Mouse (Mus musculus) monocyte, adult 2 months (primary cell): ENCODE measurements around the gene BC028528.
"Not testable (repeated sequence)": the region's sequence is repeated elsewhere in the genome, so short reads cannot be mapped to it uniquely, and the experiment has no call there.

ENCODE experiments used
- DNase-seq, 2 experiments: peaks; one replicate each; pipeline ENCODE4 v3.0.0; 2022; ENCODE audit warnings: low spot score in 2 of 2, low read depth in 1 of 2

The BC028528 gene

GRCm38 (mm10) chr3:95891211-95892065, at the start of gene BC028528:
Gene BC028528 (minus strand): TSS chr3:95892005.
- DNase-seq: peak in 1 of 2 experiments; percentile 43

GRCm38 (mm10) chr3:95938835-95939234, 47.0 kb upstream of the BC028528 start:
- no peak for DNase-seq

GRCm38 (mm10) chr3:95938217-95938616, 46.4 kb upstream of the BC028528 start:
- DNase-seq: no peak

DNA sequence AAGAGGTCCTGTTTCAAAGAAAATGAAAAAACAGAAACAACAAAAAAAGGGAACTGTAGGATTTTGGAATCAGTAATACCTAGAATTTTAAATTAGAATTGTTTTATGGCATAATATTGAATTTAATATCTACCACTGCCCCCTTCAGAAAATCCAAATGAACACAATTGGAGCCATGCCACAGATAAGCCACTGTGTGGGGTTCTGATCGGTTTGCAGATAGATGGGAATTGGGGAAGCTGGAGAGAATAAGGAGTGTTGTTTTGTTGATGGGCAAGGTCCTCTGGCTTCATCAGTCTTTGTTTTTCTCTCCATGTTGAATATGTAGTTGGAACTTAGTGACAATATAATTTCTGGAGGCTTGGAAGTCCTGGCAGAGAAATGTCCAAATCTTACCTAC, 42.6 kb upstream of the BC028528 start:
- DNase-seq: no peak

DNA sequence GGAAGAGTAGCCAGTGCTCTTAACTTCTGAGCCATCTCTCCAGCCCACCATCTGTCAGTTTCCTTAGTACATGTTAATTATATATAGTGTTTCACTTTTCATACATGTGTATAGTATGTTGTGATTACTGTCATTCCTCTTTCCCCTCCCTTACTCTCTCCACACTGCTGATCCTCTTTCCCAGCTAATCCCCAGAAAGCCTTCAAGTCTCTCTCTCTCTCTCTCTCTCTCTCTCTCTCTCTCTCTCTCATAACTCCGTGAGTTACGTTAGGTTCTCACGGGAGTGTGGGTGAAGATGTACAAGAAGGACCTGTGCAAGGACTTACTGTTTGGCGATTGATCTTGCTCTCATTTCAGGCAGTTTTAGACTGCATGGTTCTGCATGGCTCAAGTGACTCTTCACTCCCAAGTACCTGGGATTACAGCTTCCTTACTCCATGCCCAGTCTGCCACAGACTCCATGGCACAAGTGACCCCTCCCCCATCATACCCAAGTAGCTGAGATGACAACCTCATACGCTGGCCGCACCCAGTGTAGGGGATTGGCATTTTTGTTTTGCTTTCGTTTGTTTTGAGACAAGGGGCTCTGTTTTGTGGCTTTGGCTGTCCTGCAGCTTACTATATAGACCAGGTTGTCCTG, 41.4 kb upstream of the BC028528 start:
- no peak for DNase-seq

- DNase-seq: no peak
These were observed 40.8 kb upstream of the BC028528 start for GRCm38 (mm10) chr3:95932566-95932965.

DNA sequence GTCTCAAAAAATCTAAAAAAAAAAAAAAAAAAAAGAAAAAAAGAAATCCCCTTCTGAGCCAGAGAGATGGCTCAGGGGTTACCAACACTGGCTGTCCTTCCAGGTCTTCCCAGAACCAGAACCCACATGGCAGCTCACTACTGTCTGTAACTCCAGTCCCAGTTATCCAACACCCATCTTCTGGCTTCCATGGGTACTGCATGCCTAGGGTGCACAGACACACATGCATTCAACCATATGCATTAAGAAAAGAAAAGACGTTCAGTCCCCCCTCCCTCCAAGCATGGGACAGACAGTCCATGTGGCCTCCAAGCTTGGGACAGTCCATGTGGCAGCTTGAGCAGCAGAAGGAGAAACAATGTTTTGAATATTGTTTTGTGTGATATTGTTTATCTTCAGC, 40.4 kb upstream of the BC028528 start:
- no peak for DNase-seq

DNA sequence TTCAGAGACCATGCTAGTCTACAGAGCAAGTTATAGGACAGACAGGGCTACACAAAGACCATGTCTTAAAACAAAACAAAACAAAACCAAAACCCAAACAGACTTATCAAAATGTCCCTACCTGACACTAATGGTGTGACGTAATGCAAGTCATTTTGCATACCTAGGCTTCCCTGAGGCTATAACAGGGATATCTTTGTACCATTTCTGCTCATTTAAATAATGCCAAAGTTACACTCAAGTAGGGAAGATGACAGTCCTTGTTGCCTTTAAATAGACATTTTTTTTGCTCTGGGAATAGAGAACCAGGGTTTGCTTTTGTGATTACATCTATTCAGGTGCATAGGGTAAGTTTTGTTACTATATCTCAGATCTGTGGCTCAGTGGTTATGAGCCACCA, 39.7 kb upstream of the BC028528 start:
- no peak for DNase-seq

- DNase-seq: no peak
These were observed 38.6 kb upstream of the BC028528 start for GRCm38 (mm10) chr3:95930471-95930789.

DNA sequence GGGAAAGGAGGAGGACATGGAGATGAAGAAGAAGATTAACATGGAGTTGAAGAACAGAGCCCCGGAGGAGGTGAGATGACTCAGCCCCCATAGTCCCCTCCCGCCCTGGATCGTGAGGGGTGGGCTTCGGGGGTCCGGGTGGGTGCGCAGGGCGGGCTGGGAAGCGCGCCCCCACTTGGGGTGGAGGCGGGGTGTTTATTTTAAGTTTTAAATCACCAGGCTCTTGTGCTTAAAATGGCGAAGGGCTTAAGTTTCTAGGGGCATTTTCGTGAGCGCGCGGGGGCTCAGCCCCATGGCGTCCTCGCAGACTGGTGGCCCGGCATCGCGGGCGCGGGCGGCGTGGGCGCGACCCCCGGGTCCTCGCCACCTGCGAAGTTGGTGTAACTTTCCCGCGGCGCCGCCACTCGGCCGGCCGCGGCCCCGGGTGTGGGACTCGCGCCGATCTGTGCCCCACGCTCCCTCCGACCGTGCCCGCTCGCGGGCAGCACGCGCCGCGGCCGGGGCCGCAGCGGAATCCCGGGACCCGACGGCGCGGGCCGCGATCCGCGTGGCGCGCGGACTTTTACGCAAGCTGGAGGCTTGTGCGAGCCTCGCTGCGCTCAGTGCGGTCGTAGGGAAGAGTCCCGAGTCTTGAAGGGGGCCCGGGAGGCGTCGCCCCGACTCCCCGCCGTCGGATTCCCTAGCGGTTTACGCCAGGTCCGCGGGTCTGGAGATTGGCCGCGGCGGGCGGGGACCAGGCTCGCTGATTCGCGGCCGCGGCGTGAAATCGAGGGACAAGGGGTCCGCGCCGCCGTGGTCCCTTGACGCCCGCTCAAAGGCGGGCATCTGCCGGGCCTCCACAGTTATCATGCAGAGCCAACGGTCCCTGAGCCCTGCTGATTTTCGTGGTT, 38.0 kb upstream of the BC028528 start:
- DNase-seq: peak in 1 of 2 experiments; percentile 35

DNA sequence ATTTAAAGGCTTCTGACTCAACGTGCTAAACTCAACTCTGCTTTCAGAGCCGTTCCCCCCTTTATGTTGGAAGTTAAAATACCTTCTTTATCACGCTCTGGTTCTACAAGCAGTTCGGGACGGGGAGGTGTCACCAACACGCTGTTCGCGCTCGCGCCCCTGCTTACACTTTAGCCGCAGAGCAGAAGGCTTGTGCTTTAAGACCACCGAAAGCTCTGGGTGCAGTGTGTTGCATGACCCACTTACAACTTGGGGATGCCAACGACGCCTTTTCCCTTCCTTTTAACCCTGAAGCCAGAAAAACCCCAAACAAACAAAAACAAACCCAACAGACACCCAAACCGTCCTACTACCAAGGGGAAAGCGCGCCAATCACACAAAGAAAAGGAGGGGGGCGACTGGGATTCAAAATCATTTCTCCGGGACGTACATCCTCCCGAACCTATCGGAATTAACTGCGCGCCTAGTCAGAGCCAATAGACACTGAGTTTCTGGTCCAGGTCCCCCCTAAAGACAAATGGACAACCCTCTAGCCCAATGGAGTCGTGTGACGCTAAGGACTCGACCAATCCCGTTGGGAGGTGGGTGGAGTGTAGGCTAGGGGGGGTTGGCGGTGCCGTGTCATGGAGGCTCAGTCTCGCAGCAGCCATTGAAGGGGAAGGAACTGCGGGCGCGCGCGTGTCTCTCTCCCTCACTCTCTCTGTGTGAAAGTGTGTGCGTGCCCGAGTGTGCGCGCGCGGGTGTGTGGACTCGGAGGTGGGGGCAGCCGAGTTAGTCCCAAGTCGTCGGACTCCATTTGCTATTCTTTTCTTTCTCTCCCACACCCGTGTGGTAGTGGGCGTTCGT, 37.1 kb upstream of the BC028528 start, which contains the start of gene Anp32e:
Gene Anp32e, plus strand, starts transcription at position 589 of the 846 bp plus-strand sequence.
- DNase-seq: peak; percentile 95 to 96

DNA sequence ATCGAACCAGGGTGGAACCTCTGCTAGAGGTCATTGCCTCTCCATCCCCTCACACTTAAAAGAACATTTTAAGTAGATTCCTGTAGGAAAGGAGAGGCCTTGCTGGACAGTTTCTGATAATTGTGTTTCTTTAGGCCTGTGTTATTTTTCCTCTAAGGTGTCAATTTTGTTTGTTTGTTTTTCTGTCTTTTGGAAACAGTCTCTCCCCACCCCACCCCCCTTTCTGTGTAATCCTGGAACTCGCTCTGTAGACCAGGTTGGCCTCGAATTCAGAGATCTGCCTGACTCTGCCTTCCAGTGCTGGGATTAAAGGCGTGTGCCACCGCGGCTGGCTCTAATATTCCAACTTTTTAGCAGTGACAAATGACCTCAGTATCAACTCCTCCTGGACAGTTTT, 36.5 kb upstream of the BC028528 start:
- DNase-seq: no peak

DNA sequence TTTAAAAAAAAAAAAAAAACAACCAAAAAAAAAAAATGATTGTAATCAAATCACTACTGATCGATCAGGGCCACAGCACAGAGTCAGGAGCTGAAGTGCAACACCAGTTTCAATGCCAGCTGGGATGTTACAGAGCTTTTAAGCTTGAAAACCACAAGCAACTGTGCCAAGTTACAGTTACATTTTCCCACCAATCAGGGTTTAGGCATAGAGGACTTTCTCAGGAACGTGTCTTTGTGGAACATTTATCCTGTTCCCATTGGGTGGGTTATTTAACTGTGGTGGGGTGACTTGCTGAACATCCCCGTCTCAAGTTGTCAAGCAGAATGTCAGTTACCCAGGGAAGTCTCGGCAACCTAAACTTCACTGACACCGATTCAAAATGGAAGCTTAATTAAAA, 33.3 kb upstream of the BC028528 start:
- no peak for DNase-seq

- no peak for DNase-seq
These were observed 32.4 kb upstream of the BC028528 start for GRCm38 (mm10) chr3:95924185-95924584.

DNA sequence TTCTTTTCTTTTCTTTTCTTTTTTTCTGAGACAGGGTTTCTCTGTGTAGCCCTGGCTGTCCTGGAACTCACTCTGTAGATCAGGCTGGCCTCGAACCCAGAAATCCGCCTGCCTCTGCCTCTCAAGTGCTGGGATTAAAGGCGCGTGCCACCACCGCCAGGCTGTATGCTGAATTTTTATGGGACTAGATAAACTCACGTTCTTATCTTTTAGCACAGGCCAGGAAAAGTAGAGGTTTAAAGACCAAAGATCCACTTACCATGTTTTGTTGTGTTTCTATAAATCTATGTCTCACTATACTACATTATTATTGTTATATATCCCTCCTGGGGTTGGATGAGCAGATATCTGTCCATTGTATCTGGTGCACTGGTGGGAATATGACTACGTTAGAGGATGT, 31.6 kb upstream of the BC028528 start:
- DNase-seq: not testable (repeated sequence)

DNA sequence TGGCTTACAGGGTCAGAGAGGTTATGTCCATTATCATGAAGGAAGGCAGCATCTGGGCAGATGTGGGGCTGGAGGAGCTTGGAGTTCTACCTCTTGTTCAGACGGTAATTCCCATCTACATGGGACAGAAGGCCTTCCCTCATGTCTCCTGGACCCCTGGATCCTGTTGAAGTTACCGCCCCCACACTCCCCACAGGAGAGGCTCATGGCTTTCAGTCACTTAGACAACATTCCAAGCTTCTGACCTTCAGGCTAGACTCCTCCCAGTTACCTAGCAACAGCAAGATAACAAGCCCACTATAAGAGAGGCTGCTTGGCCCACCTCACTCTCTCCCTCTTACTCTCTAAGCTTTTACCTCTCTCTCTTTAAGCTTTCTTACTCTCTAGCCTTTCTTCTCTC, 28.7 kb upstream of the BC028528 start:
- DNase-seq: not testable (repeated sequence)

DNA sequence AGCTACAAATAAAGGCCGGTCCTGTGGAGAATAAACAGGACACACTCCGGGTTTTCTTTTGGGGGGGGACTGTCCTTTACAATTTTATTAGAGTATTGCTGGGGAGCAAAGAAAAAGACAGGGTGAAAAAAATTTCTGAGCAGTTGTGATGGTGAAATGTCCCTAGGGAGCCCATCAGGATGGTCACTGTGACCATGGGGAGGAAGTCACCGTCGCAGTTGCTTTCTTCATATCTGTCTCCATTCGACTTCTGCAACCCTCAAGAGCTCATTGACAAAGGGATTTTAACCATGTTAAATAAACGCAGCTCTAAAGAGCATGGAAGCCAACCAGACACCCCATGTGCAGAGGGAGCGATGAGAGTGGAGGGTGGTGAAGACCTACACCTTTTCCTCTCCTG, 25.0 kb upstream of the BC028528 start:
- no peak for DNase-seq

GRCm38 (mm10) chr3:95914706-95915105, 22.9 kb upstream of the BC028528 start:
- DNase-seq: no peak

DNA sequence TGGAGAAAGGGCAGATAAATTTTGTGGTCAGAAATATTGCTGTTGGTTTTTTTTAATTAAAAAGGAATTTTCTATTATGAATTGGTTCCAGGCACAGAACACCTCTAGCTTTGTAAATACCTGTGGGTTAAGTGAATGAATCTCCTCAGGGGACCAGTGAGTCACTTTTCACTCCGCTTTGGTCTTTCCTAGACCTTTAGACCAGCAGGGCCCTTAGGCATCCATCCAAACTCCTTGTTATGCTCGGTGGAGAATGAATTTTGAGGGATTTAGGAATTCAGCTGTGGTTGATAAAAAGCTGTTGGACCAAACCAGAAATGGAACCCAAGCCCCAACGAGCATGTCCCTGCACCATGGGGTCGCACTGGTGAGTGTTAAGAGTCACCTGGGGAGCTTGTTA, 15.8 kb upstream of the BC028528 start:
- no peak for DNase-seq

- DNase-seq: no peak
These were observed 15.1 kb upstream of the BC028528 start for GRCm38 (mm10) chr3:95906860-95907259.
